Mouse (Mus musculus) small intestine, adult 2 months (tissue): ENCODE measurements at regions not wholly inside any gene's neighbourhood (a gene's known extent, or its start where the extent isn't known, plus 50 kb on each side); places are given as distances from the start of the nearest gene placed in this dataset.

ENCODE experiments used
- H3K27ac ChIP-seq: fragments of 200-500 bp; 2 replicates; pipeline ENCODE4 v1.5.1; 2012; ENCODE audit warnings: low read depth, low read length, control low read depth, inconsistent platforms; ENCODE audit not compliant: insufficient read depth
- H3K27me3 ChIP-seq: fragments of 200-500 bp; 2 replicates; pipeline ENCODE4 v1.6.1; 2012; ENCODE audit warnings: mild to moderate bottlenecking, moderate library complexity, low read length, inconsistent platforms; ENCODE audit not compliant: control insufficient read depth, insufficient read depth
- H3K36me3 ChIP-seq: fragments of 200-500 bp; 2 replicates; pipeline ENCODE4 v1.6.1; 2012; ENCODE audit warnings: mild to moderate bottlenecking, low read length, control low read depth, inconsistent platforms; ENCODE audit not compliant: control insufficient read depth, insufficient read depth
- H3K4me1 ChIP-seq: fragments of 200-500 bp; 2 replicates; pipeline ENCODE4 v1.6.1; 2012; ENCODE audit warnings: low read length, inconsistent platforms, mixed read lengths; ENCODE audit not compliant: control insufficient read depth, insufficient read depth, insufficient read length
- H3K4me3 ChIP-seq: fragments of 200-500 bp; 2 replicates; pipeline ENCODE4 v1.5.1; 2012; ENCODE audit warnings: low read depth, mild to moderate bottlenecking, control low read depth, inconsistent platforms, low read length, moderate library complexity
- CTCF ChIP-seq: fragments of 200-500 bp; IDR thresholded peaks from 2 replicates; pipeline ENCODE4 v1.5.1; 2012; ENCODE audit warnings: low read depth, mild to moderate bottlenecking, control low read depth, inconsistent platforms, low read length, moderate library complexity, mixed read lengths; ENCODE audit not compliant: insufficient replicate concordance, insufficient read length; ENCODE audit errors: extremely low read depth
- POLR2A ChIP-seq: fragments of 200-500 bp; IDR thresholded peaks from 2 replicates; pipeline ENCODE4 v1.6.1; 2012; ENCODE audit warnings: low read depth, mild to moderate bottlenecking, control low read depth, inconsistent platforms, low read length, moderate library complexity
- WGBS: fragments of 180-500 bp; shearing (Covaris S2); methylation state at CpG from one replicate; pipeline ENCODE4 v1.1.7; 2018; 5-methylcytosine and 5-hydroxymethylcytosine counted together

- H3K36me3 ChIP-seq, result no peaks in the 10 kb centered on the region
- no peaks in the 10 kb centered on the region for H3K4me1 ChIP-seq
- no peak overlapping the region for H3K27ac ChIP-seq
- WGBS, result 44% methylated on average over 7 of the region's 7 CpGs
- TF ChIP-seq CTCF, result no peak
- TF ChIP-seq POLR2A, result no peak
- H3K27me3 ChIP-seq, result no peaks in the 10 kb centered on the region
- H3K4me3 ChIP-seq, result no peak overlapping the region
Observed at GRCm38 (mm10) chr14:86360423-86361059, 780.5 kb downstream of the Diaph3 start.

DNA sequence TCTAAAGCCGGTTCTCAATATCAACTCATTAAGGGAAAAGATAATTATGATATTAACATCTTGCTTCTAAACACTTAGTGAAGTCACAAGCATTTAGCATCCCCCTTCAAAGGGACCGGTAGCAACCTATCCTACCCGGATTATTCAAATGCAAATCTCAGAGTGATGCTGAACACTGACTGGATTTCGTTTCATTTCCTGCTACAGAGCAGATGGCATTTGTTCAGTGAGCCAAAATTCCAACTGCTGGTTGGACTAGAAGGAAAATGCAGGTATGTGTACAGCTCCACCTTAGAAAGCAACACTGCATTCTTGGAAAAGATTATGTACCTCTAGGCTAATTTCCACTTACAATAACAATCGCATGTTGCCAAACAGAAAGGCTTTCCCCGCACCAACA lies 782.5 kb downstream of the Diaph3 start:
- Histone ChIP-seq H3K4me1 (no peaks in the 10 kb centered on the region), H3K27ac (no peak overlapping the region), H3K4me3 (no peak overlapping the region), H3K27me3 (no peaks in the 10 kb centered on the region), H3K36me3 (no peaks in the 10 kb centered on the region)
- 88% methylated on average over 6 of the region's 6 CpGs for WGBS
- TF ChIP-seq POLR2A (no peak), CTCF (no peak)

- Histone ChIP-seq H3K4me1 (no peaks in the 10 kb centered on the region), H3K4me3 (no peak overlapping the region), H3K36me3 (no peaks in the 10 kb centered on the region), H3K27ac (no peak overlapping the region), H3K27me3 (no peaks in the 10 kb centered on the region)
- 9% methylated on average over 1 of the region's 1 CpGs for WGBS
- TF ChIP-seq CTCF (no peak), POLR2A (no peak)
Observed at GRCm38 (mm10) chr14:86350526-86350925, 790.5 kb downstream of the Diaph3 start.

GRCm38 (mm10) chr14:86339007-86339406 lies 802.0 kb downstream of the Diaph3 start:
- no peak overlapping the region for H3K27ac ChIP-seq
- no peak for TF ChIP-seq POLR2A
- no peak for TF ChIP-seq CTCF
- 72% methylated on average over 6 of the region's 6 CpGs for whole genome bisulfite sequencing

DNA sequence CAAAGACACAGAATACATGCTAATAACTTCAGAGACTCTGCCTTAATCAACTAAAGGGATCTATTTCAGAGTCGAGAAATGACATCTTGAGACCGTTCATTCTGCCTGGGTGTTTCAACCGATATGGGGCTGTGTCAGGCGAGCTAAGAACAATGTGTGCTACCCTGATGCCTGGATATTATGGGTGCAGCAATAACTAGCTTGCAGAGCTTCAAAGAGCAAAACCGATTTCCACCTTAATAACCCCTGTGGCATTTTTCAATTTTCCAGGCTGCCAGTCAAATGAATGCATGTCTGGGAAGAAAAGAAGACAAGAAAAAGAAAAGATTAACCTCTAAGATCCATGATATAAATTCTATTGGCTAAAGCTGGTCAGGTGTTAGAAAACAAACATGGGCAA lies 804.0 kb downstream of the Diaph3 start:
- H3K4me3 ChIP-seq, result no peak overlapping the region
- no peaks in the 10 kb centered on the region for H3K36me3 ChIP-seq
- TF ChIP-seq CTCF (no peak), POLR2A (no peak)
- H3K27ac ChIP-seq, result no peak overlapping the region
- whole genome bisulfite sequencing, result 80% methylated on average over 5 of the region's 5 CpGs
- H3K27me3 ChIP-seq, result no peaks in the 10 kb centered on the region
- no peaks in the 10 kb centered on the region for H3K4me1 ChIP-seq

More at GRCm38 (mm10) chr14:86339007-86339406, 802.0 kb downstream of the Diaph3 start:
- Histone ChIP-seq H3K36me3 (no peaks in the 10 kb centered on the region), H3K27me3 (no peaks in the 10 kb centered on the region), H3K4me1 (no peaks in the 10 kb centered on the region), H3K4me3 (no peak overlapping the region)

- no peaks in the 10 kb centered on the region for H3K4me1 ChIP-seq
- H3K36me3 ChIP-seq, result no peaks in the 10 kb centered on the region
- WGBS, result 72% methylated on average over 2 of the region's 2 CpGs
- H3K27ac ChIP-seq, result no peak overlapping the region
- no peaks in the 10 kb centered on the region for H3K27me3 ChIP-seq
- TF ChIP-seq POLR2A (no peak), CTCF (no peak)
- H3K4me3 ChIP-seq, result no peak overlapping the region
Observed at GRCm38 (mm10) chr14:86335284-86335683, 805.8 kb downstream of the Diaph3 start.

DNA sequence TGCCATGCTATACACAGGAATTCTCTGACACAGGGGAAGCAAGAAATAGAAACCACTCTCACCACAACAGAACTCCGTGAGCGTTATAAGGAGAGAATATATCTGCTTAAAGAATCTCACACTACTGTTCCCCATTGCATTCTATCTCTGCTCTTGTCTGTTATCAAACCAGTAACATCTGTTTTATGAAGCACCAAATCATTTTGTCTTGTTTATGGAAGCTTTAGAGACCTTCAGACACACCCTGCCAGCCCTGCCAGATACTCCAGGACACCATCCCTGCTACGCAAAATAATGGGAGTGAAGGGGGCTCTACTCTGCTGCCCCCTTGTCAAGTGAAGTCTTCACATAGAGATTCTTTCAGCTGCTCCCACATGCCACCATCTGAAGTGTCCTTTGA lies 811.9 kb downstream of the Diaph3 start:
- Histone ChIP-seq H3K27me3 (no peaks in the 10 kb centered on the region), H3K4me1 (no peaks in the 10 kb centered on the region), H3K27ac (no peak overlapping the region), H3K4me3 (no peak overlapping the region), H3K36me3 (no peaks in the 10 kb centered on the region)
- WGBS, result 63% methylated on average over 3 of the region's 3 CpGs
- TF ChIP-seq POLR2A (no peak), CTCF (no peak)

DNA sequence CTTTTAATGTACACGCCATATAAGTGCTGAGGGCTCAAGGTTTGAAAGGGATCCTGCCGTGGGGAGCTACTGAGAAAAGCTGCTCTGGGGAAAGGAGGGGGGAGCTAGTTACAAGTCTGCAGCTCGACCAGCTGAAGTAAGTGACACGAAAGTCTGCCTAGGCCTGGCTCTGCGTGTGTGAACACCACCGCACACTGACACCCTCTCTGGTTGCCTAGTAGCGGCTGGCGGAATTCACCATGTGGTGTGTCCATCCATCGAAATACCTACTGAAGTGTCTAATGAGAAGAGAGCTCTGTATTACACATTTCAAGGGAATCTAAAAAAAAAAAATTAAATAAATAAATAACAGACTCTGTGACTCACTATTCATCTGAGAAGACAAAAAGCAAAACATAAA lies 813.4 kb downstream of the Diaph3 start:
- no peaks in the 10 kb centered on the region for H3K27me3 ChIP-seq
- TF ChIP-seq POLR2A (no peak), CTCF (no peak)
- no peaks in the 10 kb centered on the region for H3K36me3 ChIP-seq
- whole genome bisulfite sequencing, result 74% methylated on average over 9 of the region's 9 CpGs
- no peak overlapping the region for H3K27ac ChIP-seq
- H3K4me1 ChIP-seq, result no peaks in the 10 kb centered on the region
- no peak overlapping the region for H3K4me3 ChIP-seq
